Mouse (Mus musculus): ENCODE measurements around the gene Bod1.

Bod1 gene

GRCm38 (mm10) chr11:31671354-31672169 is at the start of gene Bod1:
Gene Bod1, minus strand, starts transcription at chr11:31671885.
- DNase-seq (ENCODE audit: low spot score) = peak; percentile 98

- no peak for DNase-seq (ENCODE audit: low spot score)
These were observed 47.4 kb upstream of the Bod1 start for GRCm38 (mm10) chr11:31719090-31719489.

- no peak for DNase-seq (ENCODE audit: low spot score)
These were observed 46.4 kb upstream of the Bod1 start for GRCm38 (mm10) chr11:31717926-31718735.

GRCm38 (mm10) chr11:31713641-31714121 is 42.0 kb upstream of the Bod1 start:
- no peak for DNase-seq (ENCODE audit: low spot score)

- no peak for DNase-seq (ENCODE audit: low spot score)
These were observed 41.4 kb upstream of the Bod1 start for GRCm38 (mm10) chr11:31713116-31713515.

- DNase-seq (ENCODE audit: low spot score) = no peak
These were observed 36.1 kb upstream of the Bod1 start for GRCm38 (mm10) chr11:31707771-31708170.

GRCm38 (mm10) chr11:31703173-31703572 is 31.5 kb upstream of the Bod1 start:
- no peak for DNase-seq (ENCODE audit: low spot score)

GRCm38 (mm10) chr11:31701901-31702300 is 30.2 kb upstream of the Bod1 start:
- no peak for DNase-seq (ENCODE audit: low spot score)

GRCm38 (mm10) chr11:31699502-31699901 is 27.8 kb upstream of the Bod1 start:
- DNase-seq (ENCODE audit: low spot score) = no peak

- no peak for DNase-seq (ENCODE audit: low spot score)
These were observed 23.1 kb upstream of the Bod1 start for GRCm38 (mm10) chr11:31694801-31695200.

GRCm38 (mm10) chr11:31694109-31694508 is 22.4 kb upstream of the Bod1 start:
- no peak for DNase-seq (ENCODE audit: low spot score)

GRCm38 (mm10) chr11:31693322-31693721 is 21.6 kb upstream of the Bod1 start:
- DNase-seq (ENCODE audit: low spot score) = no peak

- DNase-seq (ENCODE audit: low spot score) = no peak
These were observed 17.3 kb upstream of the Bod1 start for GRCm38 (mm10) chr11:31688956-31689355.

GRCm38 (mm10) chr11:31684913-31685567 is 13.4 kb upstream of the Bod1 start:
- DNase-seq (ENCODE audit: low spot score) = no peak

GRCm38 (mm10) chr11:31684126-31684525 is 12.4 kb upstream of the Bod1 start:
- DNase-seq (ENCODE audit: low spot score) = no peak

- no peak for DNase-seq (ENCODE audit: low spot score)
These were observed 8.2 kb upstream of the Bod1 start for GRCm38 (mm10) chr11:31679840-31680381.

GRCm38 (mm10) chr11:31677309-31677708 is 5.6 kb upstream of the Bod1 start:
- DNase-seq (ENCODE audit: low spot score) = no peak

GRCm38 (mm10) chr11:31676661-31677252 is 5.1 kb upstream of the Bod1 start:
- DNase-seq (ENCODE audit: low spot score) = no peak

- DNase-seq (ENCODE audit: low spot score) = peak; percentile 85
These were observed 3.7 kb upstream of the Bod1 start for GRCm38 (mm10) chr11:31675430-31675829.

- no peak for DNase-seq (ENCODE audit: low spot score)
These were observed 482 bp upstream of the Bod1 start for GRCm38 (mm10) chr11:31672170-31672563.

- DNase-seq (ENCODE audit: low spot score) = no peak
These were observed 1.2 kb downstream of the Bod1 start for GRCm38 (mm10) chr11:31670468-31670921.

Measured in embryo, embryonic 10.5 days (tissue).